Mouse (Mus musculus) gastrocnemius, postnatal 10 days (tissue): ENCODE measurements around the gene Dus2. TPM values are rescaled to one million over a fixed set of nuclear protein-coding genes. Genes with fewer than 3 reads are reported as not detected.
"Not testable (repeated sequence)": the region's sequence is repeated elsewhere in the genome, so short reads cannot be mapped to it uniquely, and the experiment has no call there.

Source experiments
- DNase-seq: peaks from one replicate; pipeline ENCODE4 v3.0.0; 2021; ENCODE audit warnings: mixed read lengths
- total RNA-seq, 2 experiments: library from RNA; stranded (reverse); gene quantifications; 2 replicates each; pipeline ENCODE4 v1.2.3; 2021

Gene Dus2
- total RNA-seq, 2 experiments from 2014 or later, result 9.6 to 11.1 TPM

DNA sequence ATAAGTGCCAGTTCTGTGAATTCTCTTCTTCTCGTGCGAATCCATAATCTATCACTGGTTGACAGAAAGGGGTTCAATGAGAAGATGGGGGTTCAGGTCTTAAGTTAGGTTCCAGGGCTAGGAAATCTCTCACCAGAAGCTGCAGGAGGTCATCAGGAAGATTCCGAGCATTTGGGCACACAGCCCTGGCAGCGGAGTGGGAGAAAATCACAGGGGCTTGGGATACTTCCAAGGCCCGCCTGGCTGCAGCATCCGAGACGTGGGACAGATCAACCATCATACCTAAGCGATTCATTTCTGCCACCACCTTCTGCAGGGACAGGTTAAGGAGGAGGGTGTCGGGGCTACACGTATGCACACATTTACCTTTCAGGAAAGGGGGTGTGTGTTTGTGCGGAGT is 2.6 kb upstream of the Dus2 start:
- no peak for DNase-seq

DNA sequence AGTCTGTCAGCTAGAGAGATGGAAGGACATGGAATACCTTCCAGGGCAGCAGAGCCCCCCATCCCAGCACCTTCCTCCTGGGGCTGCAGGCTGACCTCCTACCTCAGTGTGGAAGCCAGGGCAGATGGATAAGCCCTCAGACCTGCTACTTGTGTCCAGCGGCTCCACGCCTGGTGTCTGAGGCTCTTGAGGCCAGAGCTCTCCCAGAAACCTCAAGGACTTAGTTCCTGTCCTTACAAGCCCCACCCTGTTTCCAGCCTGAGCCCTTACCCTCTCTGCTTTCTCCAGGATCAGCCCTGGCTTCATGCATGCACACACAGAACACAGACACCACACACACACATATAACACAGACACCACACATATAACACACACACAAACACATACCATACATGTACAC is 409 bp downstream of the Dus2 start:
- no peak for DNase-seq

DNA sequence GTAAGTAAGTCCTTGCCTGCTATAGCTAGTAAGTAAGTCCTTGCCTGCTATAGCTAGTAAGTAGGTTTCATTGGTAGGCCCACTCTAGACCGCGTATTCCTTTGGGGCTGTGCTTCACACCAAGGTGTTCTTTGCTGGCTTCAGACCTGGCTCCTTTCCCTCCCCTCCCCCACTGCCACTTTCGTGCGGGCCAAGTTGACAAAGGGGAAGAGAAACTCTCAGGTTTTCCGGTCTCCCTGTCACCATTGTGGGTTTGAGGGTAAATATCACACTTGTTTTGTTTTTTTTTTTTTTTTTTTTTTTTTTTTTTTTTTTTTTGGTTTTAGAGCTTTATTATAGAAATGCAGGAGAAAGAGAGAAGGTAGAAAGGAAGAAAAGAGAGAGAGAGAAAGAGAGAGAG is 1.4 kb downstream of the Dus2 start:
- no peak for DNase-seq

DNA sequence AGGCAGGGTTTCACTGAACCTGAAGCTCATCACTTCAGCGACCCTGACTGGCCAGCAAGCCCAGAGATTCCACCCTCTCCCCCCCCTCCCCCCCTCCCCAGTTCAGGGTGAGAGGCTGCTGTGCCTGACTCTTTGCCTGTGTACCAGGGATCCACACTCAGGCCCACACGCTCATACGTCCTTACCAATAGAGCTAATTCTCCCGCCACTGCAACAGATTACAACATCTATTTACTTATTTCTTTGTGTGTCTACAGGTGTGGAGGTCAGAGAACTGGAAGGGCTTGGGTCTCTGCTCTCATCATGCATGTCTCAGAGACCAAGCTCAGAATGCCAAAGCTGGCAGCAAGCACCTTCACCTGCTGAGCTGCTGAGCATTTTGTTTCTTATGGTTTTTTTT is 2.1 kb downstream of the Dus2 start:
- no peak for DNase-seq

DNA sequence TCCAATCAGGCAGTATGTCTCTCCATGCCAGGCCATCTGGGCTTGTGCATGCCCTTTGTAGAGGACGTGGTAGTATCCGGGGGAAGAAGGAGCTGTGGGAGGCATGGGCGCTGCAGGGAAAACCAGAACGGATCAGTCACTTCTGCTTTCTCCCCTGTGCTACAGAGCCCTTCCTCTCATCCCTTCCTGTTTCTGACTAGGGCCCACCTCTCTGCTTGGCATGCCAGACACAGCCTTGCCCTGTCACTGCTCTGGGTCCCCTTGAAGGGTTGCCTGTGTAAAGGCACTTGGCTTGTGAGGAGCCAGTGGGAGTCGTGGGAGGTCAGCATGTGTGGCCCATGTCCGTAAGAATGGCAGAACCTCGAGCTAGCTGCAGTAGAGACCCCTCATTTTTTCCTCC is 5.2 kb downstream of the Dus2 start:
- DNase-seq, result no peak

DNA sequence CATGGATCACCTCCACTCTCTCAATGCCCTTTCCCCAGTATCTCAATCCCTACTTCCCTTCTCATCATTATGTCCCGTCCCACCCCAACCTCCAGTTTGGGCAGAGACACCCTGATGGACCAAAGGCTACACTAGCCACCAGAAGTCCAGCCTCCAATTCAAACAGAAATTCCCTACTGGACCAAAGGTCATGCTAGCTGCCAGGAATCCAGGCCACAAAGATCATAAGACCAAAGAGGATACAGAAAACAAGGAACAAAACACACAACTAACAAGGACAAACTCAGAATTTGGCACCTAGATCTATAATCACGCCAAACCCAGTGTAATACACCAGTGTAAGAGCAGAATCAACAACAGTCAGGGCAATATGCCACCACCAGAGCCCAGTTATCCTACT is 7.8 kb downstream of the Dus2 start:
- DNase-seq, result no peak

DNA sequence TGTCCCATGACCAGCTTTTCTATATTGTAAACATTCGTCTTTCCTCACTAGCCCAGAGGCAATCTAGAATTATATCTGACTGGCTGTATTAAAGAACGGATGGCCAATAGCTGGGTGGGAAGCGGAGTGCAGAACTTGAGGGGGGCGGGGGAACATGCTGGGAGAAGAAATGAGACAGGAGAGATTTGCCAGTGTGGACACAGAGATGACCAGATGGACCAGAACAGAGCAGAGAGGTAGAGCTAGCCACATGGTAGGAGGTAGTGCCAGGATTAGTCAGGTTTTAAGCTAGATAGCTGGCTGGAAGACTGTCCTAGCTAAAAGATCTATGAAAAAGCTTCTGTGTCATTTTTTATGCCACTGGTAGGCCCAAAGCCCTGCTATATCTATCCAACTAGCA is 10.8 kb downstream of the Dus2 start:
- no peak for DNase-seq

DNA sequence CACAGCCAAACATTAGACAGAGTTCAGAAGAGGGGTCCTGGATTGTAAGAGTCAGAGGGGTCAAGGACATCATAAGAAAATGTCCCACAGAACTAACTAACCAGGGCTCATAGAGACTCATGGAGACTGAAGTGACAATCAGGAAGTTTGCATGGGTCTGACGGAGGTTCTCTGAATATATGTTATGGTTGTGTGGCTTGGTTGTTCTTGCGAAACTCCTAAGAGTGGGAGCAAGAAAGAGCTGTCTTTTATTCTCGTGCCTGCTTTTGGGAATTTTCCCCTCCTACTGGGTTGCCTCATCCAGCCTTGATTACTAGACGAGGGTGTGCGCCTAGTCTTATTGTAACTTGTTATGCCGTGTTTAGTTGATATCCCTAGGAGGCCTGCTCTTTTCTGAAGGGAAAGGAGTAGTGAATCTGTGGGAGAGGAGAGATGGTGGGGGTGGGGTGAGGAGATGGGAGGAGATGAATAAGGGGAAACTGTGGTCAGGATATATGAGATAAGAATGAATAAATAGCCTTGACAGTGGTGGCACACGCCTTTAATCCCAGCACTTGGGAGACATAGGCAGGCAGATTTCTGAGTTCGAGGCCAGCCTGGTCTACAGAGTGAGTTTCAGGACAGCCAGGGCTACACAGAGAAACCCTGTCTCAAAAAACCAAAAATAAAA is 13.5 kb downstream of the Dus2 start:
- DNase-seq, result no peak

DNA sequence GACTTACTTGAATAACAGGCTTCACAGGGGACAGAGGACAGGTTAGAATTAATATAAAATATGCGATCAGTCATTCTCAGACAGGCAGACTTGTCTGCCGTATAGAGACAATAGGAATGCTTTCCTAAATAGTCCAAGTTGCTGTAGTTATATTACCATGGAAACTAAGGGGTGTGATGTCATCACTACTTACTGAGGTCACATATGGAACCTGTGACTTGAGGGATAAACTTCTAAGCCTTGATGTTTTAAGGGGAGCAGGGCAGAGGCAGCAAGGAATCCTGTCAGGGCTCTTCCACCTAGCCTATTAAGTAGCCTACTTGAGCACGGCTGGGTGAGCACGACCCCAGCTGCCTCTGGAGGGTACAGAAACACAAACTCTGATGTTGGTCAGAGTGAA is 14.7 kb downstream of the Dus2 start, which contains the start of gene Dpep2nb:
Gene Dpep2nb, minus strand, starts transcription at position 101 of the 400 bp plus-strand sequence.
- DNase-seq, result no peak

DNA sequence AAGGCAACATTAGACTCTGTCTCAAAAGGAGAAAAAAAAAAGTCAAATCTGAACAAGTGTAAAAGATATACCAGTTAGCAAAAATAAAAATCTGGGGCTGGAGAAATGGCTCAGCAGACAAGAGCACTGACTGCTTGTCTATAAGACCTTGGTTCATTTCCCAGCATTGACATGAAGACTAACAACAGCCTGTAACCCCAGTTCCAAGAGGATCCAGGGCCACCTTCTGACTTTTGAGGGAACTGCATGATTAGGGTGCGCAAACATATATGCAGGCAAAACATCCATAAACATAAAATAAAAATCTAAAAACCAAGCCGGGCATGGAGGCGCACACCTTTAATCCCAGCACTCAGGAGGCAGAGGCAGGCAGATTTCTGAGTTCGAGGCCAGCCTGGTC is 15.3 kb downstream of the Dus2 start:
- no peak for DNase-seq

DNA sequence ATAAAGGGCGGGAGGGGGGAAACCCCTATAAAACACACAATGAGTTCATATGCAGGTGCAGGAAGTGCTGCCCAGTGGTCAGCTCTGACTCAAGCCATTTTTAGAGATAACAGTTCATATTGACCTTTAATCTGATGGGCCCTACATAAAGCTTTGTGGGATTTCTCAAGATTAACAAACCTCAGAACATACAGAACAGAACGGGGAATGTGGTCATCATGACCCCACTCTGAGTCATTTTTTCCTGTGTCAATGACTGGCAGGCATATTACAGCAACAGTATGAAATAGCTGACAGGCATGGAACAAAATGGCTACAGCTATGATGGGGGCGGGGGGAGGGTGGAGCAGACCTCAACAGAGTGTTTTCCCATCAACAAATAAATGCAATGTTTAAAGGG is 16.0 kb downstream of the Dus2 start:
- DNase-seq, result no peak

DNA sequence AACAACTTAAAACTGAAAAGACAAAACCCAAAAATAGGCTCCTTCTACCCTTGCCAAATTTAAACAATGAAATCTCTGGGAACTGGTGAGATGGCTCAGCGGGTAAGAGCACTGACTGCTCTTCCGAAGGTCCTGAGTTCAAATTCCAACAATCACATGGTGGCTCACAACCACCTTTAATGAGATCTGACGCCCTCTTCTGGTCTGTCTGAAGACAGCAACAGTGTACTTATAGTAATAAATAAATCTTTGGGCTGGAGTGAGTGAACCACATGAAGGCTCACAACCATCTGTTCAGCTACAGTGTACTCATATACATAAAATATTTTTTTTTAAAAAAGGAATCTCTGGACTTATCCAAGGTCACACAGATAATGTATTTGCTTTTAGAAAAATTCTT is 16.8 kb downstream of the Dus2 start:
- not testable (repeated sequence) for DNase-seq

DNA sequence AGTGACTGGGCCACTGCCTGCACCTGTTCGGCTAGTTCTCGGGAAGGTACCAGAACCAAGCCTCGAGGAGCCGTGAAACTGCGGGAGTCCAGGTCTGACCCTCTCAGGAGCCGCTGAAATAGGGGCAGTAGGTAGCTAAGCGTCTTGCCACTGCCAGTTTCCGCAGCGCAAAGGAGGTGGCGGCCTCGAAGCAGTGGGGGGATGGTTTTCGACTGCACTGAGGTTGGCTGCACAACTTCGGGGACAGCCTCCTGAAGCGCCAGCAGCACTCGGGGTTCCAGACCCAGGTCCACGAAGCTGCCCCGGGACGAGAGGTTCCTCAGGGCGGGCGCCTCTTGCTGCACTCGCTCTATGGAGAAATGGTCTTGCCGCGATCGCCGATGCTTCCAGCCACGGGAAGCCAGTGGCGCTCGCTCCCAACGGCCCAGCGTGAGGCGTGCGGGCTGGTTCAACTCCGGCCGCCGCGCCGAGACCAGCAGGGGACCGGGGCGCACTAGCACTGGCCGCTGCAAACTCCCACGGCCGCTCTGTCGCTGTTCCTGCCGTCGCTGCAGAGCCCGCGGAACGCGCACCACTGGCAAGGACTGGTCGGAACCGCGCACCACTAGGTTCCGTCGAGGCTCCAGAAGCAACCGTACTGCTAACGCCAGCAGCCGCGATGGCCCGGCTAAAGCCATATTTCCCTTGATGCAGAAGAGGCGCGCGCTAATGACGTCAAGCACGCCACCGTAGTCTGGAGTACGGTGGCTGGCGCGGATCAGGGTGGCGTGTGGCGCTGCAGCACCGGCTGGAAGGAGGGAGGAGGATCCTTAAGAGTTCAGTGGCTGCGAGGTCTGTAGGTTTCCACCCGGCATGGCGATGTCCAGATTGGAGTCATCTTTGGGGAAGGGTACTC is 19.9 kb downstream of the Dus2 start:
- DNase-seq, result peak; percentile 91

DNA sequence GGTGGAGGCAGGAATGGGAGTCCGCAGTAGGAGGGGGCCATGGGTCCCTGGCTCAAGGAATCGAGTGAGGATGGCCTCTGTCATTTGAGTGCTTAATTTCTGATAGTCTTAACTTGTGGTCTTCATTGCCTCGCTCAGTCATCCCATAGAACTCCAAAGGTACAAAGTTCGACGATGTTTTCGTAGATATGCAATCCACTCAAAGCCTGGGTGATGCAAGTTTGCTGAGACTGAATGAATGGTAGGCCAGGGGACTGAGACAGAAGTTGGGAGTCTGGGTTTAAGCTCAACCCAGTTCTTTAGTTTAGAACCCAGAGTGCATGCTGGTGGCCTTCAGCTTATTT is 20.5 kb downstream of the Dus2 start, which contains the start of gene Ddx28:
Gene Ddx28, minus strand, starts transcription at position 240 of the 344 bp plus-strand sequence.
- DNase-seq, result no peak

DNA sequence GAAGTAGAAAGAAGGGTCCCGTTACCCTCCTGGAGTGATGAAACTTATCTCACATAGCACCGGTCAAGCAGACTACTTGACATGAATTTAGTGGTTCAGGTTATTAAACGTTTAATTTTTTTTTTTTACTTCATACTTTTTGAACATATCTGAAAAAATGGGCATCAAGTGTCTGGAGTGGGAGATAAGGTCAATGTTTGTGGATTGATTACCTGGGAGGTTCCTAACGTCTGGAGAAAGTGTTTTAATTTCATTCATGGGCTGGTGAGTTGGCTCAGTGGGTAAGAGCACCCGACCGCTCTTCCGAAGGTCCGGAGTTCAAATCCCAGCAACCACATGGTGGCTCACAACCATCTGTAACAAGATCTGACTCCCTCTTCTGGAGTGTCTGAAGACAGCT is 21.1 kb downstream of the Dus2 start:
- not testable (repeated sequence) for DNase-seq

DNA sequence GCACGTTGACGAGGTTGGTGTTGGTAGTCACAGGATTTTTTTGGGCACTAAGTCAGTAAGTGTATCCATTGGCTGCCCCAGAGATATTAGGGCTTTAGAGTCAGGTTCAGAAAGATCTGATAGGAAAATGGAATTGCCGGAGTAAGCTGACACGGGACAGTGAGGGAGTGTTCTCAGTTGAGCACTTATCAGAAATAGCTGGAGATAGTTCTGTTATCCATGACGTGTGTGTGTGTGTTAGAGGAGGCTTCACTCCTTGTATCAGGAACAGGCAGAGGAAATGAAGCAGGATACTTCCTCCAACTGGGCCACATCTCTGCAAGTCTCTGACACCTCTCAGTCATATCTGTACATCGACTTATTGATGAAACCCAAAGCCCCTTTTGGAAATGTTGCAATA is 25.1 kb downstream of the Dus2 start:
- DNase-seq, result no peak

DNA sequence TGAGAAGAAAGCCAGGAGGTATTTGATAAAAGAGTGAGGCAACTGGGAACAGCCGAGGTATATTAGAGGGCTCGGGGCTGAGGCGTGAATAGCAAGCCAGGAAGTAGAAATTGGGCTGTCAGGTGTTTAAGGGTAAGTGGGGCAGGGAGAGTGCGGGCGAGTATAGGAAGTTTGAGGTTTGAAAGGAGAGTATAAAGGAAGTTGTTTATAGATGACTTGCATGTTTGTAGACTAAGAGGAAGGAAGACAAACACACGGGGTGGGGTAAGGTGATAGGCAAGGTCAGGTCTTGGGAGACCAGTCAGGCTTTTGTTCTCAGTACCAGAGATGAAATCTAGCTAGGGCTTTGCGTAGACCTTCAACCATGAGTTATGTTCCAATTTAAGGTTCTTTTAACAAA is 26.0 kb downstream of the Dus2 start:
- no peak for DNase-seq

DNA sequence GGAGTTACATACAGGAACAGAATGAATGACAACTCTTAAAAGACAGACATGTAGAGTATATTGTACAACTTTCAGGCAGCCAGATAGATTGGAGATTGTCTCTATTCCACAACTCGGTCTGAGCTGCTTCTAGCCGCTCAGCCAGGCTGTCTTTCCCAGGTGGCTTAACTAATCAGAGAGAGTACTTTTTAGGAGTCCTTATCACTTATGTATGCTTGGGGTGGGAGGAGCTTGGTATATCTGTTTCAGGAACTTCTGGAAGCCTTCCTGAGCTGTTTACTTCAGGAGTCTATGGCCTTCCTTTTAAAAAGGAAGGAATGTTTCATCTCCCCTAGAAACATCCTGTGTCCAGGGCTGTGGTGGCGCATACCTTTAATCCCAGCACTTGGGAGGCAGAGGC is 26.9 kb downstream of the Dus2 start:
- no peak for DNase-seq

DNA sequence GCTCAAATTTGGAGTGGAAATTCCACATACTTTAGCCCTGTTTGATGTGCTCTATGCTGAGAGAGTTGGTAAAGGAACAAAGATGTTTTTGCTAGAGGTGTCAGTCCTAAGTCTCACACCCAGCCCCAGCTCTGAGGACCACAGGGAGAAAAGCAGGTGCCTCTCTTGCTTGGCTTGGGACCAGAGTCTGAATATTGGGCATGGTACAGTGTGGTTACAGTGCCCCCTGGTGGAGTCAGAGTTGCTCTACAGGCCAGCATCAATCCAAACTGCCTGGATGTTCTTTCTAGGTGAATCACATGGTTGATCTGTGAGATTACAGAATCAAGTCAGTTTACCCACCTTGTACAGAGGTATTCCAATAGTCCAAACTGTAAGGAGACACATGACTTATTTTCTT is 31.3 kb downstream of the Dus2 start:
- peak; percentile 75 for DNase-seq

DNA sequence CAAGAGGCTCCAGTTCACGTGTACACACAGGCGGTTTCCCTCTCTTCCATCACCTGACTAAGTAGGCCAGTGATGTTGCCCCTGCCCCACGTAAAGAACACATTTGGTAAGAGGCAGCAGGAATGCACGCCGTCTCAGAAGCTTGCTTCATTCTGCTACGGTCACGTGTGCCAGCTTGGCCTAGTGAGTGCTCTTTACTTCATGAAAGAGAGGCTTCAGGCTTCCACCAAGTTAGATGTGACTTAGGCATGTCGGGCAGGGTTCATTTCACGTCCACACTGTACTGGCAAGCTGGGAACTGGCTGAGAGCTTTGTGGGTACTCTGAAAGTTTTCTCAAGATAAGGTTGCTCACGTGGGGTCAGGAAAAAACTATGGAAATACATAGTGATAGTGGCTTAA is 47.6 kb downstream of the Dus2 start:
- DNase-seq, result no peak

DNA sequence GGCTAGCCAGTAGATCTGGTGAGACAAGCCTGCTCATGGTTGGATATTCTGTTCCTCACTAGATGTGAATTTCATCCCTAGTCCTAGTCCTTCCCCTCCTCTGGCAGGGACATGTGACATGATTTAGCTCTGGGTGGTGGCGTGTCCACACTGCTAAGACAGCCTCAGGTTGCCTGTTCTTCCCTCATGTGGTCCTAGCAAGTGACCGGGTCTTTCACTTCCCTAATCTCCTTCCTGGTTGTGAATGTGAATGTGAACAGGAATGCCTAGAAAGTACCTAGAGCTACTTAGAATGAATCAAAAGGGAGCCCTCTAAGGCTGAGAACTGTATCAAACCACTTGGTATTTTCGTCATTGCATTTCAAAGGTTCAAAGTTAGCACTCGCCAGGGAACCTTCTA is 48.5 kb downstream of the Dus2 start:
- DNase-seq, result no peak

DNA sequence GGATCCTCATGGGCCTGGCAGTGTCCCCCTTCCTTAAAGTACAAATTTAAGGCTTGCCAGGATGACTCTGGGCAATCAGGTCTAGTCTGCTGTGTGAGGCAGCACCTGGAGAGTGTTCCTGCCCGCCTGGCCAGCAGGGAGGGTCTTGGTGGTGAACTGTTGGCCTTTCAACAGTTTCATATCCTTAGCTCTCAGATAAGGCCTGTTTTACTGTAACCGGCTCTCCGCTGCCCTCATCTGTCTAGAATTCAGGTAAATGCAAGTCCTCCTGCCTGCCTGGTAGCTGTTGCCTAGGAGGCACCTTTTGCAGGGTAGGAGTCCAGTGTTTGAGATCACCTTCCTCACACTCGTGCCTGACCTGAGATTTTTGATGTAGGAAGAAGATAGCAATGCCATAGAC is 49.1 kb downstream of the Dus2 start:
- no peak for DNase-seq

DNA sequence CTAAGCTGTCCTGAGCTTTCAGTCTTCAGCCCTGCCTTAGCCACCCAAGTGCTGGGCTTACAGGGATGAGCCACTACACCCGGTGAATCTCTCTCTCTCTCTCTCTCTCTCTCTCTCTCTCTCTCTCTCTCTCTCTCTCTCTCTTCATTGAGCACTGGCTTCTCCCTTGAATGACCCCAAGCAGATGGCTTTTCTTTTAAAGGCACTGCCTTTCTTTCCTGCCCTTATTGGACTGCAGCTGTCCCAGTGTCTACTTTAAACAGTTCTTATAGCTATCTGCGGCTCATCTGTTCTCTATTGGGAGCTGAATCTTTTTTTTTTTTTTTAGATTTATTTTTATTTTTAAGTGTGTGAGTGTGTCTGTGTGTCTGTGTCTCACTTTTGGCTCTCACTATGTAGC is 51.9 kb downstream of the Dus2 start:
- no peak for DNase-seq

DNA sequence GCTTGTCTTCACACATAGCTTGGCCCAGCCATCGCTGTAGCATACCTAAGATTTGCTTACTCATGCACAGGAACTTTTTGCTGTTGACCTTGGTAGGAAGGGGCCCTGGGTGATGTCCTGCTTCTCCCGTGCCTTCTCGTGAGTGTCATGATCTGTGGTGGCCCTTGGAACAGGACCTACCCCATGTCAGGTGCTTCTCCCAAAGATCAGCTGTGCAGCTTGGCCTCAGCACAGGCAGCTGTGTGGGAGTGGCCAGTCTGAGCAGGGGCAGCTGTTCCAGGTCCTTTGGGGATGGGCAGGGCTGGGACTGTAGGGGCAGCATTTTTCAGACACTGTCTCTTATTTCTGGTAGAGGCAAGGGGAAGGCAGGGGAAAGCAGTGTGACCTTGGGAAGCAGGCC is 53.0 kb downstream of the Dus2 start:
- DNase-seq, result peak; percentile 65
